Comparison of ENCODE assay signal across 19 mouse cellular contexts in genomic region chr6:90691935-90692334, GRCm38 (mm10).
DNase-seq lines count a peak whose midpoint lies in the region; TF ChIP-seq lines count a peak whose summit lies in the region.
"Had no signal": no experiment of that assay in that cellular context is flagged by ENCODE, and none has a peak within 500 bp of the region (broad histone marks: within the 10 kb centered on the region; RNA-seq: fewer than 3 reads in every experiment).

No protein-coding gene starts in this region.

- intact Hi-C loops in gastrocnemius, adult 2 months (cut with DNase I) = no loop called here

- peak; percentile 73 for DNase-seq in adrenal gland, adult 2 months
- no peak for DNase-seq in adrenal gland, postnatal 10 days
- no peak for DNase-seq in gastrocnemius, adult 2 months
- DNase-seq in gastrocnemius, adult 8-10 months (ENCODE audit: low spot score in 2 of 2) = no peak
- DNase-seq in ovary, adult 18-20 months (ENCODE audit: low spot score) = peak; percentile 30
- no peak for DNase-seq in ovary, postnatal 36 days (ENCODE audit: low spot score)
- DNase-seq: B cell, adult 2 months; forebrain, postnatal 0 days; gastrocnemius, postnatal 10 days; gastrocnemius, postnatal 36 days; heart, adult 2 months; kidney, adult 11 months; kidney, adult 8-10 months had no signal

- H3K27ac ChIP-seq in gastrocnemius, adult 2 months = peak overlapping the region; percentile 46
- H3K27ac ChIP-seq: embryonic facial prominence, embryonic 12.5 days; embryonic facial prominence, embryonic 15.5 days; heart, adult 2 months; heart, embryonic 10.5 days; hindbrain, embryonic 10.5 days; hindbrain, embryonic 13.5 days; intestine, embryonic 15.5 days had no signal

- no peak overlapping the region for H3K4me3 ChIP-seq in gastrocnemius, adult 2 months
- H3K4me3 ChIP-seq: embryonic facial prominence, embryonic 12.5 days; embryonic facial prominence, embryonic 15.5 days; heart, adult 2 months; heart, embryonic 10.5 days; hindbrain, embryonic 10.5 days; hindbrain, embryonic 13.5 days; intestine, embryonic 15.5 days had no signal

- no peak for TF ChIP-seq CTCF in gastrocnemius, adult 2 months (IDR thresholded peaks at IDR 0.05)

Comparison
In these comparisons a context has a peak if more than half of its experiments do, and no peak if none do; other contexts are left out.
1. DNase-seq: peak in adrenal gland, adult 2 months (single experiment) and ovary, adult 18-20 months (single experiment); none in adrenal gland, postnatal 10 days (single experiment), gastrocnemius, adult 2 months (single experiment), gastrocnemius, adult 8-10 months (0 of 2) and ovary, postnatal 36 days (single experiment).